Mouse (Mus musculus): ENCODE measurements around the gene Pip5k1b.

The Pip5k1b gene

DNA sequence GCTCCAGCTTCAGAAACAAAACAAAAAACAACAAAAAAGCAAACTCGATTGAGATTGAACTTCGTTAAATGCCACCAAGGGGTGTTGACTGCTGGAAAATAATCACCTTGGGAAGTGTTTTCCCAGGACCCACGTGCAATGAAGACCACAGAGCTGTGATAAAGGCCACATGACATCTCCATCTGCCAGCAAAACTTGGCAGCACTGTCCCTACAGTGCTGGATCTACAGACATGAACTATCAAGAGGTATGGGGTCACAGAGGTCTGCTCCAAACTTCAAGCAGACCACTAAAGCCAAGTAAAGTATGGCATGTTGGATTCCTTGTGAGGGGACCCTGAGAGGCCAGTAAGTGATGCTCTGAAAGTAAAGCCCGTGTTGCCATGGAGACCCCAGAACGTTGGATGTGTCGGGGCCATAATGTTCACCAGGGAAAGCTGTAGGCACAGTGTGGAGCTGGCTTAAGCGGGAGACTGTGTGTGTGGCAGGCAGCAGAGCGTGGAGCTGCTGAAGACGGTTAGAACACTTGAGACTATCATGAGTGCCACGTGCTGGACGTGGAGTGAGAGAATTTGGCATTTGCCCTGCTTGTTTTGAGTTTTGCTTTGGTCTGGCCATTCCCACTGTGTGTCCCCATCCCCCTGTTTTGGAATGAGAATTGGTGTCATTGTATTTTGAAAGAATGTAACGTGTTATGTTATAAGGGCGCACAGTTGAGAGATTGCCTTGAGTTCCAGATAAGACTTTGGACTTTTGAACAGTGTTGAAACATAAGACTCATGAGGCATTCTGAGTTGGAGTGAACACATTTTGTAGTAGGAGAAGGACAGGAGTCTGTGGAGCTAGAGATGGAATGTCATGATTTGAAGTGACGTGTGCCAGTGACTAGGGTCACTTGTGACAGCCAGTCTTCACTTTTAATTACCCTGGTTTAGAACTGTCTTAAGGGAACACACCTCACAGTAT is 12.0 kb downstream of the Pip5k1b start:
- DNase-seq (ENCODE audit: low spot score): no peak

DNA sequence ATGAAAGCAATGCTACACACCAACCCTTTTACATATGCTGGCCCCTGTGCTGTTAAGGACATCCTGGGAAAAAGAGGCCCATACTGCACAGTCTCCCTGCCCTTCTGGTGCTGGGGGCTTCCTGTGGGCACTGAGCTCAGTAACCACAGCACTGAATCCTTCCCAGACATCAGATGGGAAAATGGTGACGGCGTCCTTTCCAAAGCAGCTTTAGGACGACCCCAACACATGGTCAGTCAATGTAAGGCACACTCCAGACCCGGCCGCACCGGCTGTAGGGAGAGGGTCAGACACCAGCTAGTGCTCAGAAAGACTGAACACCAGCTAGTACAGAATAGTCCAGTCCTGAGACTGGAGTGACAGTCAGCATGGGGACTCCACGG is 13.4 kb downstream of the Pip5k1b start:
- no peak for DNase-seq (ENCODE audit: low spot score)

DNA sequence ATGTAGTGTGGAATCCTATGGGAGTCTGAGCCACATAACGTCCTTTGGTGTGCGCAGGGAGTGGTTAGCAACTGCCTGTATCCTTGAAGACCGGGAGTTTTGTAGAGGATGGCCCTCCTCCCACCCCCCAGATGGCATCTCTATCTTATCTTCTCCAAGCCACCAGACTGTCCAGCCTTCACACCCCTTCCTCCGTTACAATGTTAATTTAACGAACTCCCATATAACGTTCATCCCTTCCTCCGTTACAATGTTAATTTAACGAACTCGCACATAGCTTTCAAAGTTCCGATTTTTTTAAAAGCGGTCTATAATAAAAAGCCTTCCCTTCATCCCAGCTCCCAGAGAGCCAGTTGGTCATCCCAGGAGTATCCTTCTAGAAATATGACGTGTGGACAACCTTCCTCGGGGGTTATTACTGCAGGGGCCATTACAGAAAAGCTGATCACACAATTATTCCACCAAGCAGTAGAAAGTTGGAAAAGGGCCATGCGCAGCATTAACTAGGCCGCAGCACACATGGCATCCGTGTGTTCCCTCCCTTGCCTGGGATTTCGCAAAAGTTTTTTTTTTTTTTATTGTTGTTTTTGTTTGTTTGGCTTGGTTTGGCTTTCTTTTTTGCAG is 13.9 kb downstream of the Pip5k1b start:
- no peak for DNase-seq (ENCODE audit: low spot score)

DNA sequence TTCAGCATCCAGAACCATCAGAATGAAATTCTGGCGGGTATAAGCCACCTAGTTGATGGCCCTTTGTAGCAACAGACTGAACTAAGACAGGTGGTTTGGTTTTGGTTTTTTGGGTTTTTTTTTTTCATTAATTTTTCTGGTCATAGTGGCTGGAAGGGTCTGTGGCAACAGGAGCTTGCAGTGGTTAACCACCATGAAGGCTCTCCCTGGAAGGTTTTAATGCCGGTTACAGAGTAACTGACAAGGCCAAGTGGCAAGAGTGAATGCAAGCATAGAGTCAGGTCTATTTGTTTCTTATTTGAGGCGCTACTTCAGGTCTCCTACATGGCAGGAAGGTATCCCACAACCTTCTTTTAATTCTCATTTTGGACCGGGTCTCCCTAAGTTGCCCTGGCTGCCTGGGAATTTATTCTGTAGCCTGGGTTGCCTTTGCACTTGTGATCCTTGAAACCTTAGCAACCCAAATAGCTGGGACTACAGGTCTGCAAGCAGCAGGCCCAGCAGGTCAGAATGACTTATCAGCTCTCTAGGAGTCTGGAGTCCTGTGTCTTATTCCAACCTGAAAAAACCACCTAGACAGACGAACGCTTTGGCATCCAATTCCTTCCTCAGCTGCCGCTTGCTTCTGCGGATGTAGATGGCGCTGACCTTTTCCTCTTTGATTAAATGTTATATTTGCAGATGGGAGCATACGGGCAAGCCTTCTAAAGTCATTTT is 14.6 kb downstream of the Pip5k1b start:
- no peak for DNase-seq (ENCODE audit: low spot score)

DNA sequence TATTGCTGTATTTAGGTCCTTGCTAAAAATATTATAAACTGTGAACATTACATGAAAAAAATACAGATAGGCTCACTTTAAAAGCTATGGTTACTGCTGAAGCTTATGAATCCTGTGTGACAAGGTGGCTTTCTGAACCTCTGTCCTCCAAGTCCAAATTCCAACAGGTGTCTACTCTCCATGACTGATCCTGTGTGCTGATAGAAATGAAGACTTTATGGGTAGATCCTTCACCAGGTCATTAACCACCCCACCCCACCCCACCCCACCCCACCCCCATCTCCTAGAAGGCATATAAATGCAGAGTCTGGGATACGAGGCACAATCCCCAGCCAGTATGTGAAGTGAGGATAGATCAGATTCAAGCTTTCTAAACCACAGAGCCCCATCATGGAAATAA is 16.6 kb downstream of the Pip5k1b start:
- no peak for DNase-seq (ENCODE audit: low spot score)

DNA sequence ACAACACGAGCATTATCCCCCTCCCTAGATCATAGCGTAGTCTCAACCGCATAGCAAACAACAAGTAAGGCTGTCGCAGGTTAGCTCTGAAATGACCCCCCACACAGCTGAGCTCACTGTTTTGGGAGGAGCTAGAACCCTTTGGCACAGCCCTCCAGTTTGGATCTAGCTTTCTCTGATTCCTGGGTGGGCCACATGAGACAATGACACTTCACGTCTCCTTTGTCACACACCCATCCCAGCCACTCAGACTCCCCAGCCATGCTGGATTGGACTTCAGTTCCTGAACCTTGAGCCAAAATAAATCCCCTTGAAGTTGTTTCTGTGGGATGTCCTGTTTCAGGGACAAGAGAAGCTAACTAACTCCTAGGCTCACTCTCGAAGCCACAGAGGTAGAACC is 17.5 kb downstream of the Pip5k1b start:
- DNase-seq (ENCODE audit: low spot score): no peak

DNA sequence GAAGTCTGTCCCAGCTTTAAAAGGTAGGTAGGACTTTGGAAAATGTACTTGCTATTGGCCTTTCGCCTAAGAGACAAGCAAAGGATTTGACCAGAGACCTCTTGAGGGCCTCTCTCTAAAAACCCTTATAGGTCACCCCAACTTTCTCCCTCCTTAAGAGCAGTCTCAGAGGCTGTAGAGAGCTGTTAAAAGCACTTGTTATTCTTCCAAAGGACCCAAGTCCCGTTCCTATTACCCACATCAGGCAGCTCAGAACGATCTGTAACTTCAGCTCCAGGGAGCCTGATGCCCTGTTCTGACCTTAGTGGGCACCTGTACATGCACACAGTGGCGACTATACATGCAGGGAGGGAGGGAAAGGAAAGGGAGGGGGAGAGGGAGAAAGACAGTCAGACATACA is 18.0 kb downstream of the Pip5k1b start:
- DNase-seq (ENCODE audit: low spot score): no peak

DNA sequence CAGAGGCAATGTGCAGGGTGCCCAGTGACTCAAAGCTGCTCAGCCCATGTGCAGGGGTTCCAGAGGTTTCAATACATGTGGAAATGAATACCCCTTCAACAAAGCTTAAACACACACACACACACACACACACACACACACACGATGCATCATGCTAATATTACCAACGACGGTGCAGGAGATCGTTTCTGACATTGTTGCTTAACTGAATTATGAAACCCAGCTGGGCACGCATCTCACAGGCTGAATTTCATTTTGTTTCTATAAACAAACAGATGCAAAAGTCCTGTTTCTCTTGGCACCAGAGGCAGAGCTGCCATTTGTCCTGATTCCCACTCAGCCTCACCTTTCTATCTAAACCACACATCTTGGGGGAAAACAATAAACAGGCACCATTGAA is 18.8 kb downstream of the Pip5k1b start:
- DNase-seq (ENCODE audit: low spot score): no peak

DNA sequence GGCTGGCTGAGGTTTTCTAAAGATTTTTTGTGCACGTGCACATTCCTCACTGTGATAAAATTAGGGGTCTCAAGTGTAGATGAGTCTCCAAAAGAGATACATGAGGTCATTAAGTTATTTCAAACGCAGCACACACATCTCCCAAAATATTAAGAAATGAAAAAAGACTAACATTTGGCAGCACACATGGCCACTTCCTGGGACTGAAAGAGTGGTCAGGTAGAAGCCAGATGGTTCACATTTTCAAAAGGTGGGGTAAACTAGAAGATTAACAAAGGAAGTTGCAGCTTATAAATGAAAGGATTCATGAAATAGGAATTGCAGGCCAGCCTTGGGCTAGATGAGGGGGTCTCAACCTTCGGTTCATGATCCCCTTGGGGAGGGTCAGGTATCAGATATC is 19.4 kb downstream of the Pip5k1b start:
- DNase-seq (ENCODE audit: low spot score): no peak

DNA sequence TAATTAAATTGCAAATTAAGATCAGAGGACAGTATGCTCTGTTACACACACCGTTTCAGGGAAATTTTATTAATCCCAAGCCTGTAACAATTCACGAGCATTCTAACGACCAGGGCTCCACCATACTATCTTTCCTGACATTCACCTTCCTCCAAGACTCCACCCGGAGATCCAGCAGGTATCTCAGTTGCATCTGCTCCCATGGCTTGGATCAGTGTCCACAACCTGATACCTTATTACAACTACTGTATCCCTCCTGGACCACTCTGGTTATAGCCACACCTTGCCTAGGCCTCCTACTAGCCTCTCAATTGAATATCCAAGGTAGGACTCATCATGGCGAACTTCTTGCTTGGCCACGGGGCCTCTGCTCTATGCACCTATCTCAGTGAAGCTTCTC is 20.5 kb downstream of the Pip5k1b start:
- no peak for DNase-seq (ENCODE audit: low spot score)

DNA sequence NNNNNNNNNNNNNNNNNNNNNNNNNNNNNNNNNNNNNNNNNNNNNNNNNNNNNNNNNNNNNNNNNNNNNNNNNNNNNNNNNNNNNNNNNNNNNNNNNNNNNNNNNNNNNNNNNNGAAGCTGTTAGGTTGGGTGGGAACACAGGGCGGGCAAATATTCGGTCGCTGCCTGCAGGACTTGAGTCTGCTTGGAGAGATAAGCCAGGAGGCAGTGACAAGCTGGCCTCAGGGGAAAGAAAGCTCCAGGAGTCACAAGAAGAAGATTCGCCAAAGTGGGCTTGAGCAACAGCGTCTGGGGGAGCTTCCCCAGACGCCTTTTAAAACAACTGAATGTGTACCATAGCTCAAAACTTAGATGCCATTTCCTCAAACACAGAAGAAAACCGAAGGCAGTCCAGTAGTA is 20.9 kb downstream of the Pip5k1b start:
- no peak for DNase-seq (ENCODE audit: low spot score)

DNA sequence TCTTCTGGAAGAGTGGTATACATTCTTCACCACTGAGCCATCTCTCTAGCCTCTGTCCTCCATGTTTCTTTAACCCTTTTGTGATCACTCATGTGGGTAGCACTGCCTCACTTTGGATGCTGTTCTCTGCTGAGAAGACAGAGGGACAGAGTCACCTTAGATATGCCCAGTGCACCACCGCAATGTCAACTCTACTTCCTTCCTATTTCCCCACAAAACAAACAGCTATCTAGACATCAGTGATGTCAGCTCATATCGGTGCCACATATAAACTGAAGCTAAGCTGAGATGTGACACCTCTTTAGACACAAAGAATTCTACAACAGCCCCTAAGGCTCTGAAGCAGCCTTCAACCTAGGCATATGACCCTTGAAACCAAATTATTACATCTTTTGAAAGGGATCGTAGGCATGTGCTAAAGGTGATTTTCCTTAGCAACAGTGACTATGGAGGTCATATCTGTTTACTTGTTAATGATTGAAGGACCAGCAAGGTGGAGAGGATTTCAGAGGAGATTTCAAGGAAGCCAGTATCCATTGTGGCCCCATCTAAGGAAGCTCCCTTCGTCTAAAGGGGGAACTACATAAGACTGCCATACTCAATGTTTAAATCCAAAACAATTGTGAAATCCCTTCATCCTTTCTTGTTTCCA is 26.6 kb downstream of the Pip5k1b start:
- DNase-seq (ENCODE audit: low spot score): no peak

DNA sequence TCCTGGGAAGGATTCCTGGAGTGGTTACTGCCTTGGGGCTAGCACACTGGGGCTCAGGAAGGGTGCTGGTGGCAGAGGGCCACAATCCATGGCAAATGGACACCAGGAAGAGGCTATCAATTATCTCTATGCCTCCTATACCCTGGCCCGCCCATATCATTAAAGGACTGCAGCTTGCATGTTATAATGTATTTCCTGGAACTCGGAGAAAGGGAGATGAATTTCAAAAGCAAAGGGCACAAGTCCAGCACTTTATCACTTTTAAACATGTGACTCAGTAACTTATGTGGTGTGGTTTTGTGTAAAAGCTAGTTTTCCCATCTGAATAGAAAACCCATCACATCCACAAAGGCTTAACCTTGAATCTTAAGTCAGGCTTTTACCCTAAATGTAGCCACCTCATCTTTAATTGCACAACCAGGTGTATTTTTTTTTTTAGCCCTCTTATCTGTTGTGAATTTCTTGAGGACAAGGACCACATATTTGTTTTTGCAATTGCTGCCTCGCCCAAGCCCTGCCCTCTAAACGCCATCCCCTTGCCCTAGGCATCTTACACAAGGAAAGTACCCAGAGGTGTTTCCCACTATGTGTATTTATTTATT is 27.4 kb downstream of the Pip5k1b start:
- DNase-seq (ENCODE audit: low spot score): no peak

DNA sequence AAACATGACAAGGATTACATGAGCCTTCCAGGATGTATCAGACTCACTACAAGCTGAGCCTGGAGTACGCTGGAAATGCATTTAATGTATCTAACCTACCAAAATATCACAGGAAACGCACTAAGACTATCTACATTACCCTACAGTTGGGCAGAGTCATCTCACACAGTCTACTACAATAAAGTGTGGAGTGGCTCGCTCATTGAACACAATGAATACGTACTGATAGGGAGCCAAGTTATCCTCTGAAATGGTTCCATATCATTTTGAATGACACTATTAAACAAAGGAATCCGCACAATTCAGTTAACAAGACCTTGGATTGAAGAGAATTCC is 28.1 kb downstream of the Pip5k1b start:
- no peak for DNase-seq (ENCODE audit: low spot score)

DNA sequence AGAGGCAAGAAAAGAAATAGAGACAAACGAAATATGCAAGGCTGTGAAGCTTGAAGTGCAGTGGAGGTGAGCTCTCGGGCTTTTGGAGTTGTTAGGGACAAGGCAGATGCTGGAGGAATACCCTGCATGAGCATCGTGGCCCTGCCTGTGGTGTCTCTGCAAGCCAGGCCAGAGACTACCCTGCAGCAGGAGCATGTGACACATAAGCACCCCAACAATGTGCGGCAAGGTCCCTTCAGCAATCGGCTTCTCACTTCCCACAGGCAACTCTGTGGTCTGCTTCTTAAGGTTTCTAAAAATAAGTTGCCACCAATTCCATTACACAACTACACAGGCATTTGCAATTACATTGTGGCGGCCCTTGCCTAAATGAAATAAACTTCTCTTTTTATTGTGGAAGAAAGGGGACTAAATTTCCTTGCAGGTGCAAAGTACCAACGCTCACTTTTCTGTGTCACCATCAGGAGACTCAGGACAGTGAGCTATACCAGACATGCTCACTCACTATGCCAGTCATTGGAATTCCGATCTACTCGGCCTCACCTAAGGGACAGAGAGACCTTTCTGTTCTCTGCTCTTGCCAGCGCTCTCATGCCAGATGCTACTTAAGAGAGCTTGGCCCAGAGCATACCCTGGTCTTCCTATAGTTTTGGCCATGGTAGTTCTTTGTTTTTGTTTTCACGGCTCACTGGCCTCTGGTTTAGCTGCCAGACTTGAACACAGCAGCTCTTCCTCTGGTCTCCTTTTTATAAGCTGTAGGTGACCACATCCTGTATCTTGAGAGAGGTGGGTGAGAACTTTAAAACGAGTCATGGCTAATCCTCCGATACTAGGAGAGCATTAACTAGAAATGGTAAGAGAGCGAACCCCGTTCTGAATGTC is 28.7 kb downstream of the Pip5k1b start:
- DNase-seq (ENCODE audit: low spot score): no peak

DNA sequence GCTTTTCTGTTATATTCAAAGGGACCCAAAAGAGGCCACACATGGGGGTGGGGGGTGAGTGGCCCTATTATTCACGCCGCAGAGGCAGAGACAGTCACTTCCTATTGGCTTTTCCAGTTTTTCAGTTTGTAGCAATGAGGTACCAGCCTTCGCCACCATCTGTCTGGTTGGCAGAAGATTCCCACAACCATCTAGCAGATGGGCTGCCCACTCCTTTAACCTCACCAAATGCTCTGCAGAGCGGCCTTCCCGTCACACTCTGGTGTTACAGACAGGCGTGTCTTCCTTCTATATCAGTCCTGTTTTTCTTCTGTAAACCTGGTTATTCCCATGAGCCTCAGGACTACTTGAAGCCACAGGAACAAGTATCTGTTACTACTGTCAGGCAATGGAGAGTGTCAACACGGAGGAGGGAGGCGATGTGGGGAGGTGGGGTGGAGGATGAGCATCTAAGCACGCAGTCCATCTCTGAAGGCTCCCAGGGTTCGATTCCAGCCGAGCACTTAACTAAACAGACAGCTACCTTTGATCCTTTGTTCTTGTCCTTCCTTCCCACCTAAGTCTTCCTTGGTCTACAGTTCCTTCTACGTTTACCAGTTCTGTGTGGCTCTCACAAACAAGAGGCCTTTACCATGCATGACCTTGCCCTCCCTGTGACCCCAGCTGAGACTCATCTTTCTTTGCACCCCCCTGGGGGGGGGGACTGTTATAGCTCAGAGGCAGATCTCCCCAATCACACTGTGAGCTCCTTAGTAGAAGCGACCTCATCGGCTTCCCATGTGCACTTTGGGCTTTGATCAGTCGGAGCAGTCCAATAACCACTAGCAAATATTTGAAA is 32.0 kb downstream of the Pip5k1b start:
- no peak for DNase-seq (ENCODE audit: low spot score)

DNA sequence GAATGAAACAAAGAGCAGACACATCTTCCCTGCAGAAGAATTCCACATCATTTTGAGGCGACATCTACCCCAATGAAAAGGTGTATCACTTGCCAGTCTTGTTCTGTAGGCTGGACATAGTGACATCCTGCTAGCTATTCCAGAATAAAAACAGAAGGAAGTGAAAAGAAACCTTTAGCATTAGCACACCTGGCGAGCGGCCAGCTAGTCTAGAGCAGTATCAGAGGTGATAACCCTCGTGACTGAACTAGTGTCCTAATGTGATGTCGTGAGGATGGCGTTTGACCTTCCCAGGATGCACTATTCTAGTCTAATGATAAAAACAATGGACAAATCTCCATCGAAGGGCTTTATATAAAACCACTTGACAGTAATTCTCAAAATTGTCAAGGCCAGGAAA is 33.7 kb downstream of the Pip5k1b start:
- no peak for DNase-seq (ENCODE audit: low spot score)

DNA sequence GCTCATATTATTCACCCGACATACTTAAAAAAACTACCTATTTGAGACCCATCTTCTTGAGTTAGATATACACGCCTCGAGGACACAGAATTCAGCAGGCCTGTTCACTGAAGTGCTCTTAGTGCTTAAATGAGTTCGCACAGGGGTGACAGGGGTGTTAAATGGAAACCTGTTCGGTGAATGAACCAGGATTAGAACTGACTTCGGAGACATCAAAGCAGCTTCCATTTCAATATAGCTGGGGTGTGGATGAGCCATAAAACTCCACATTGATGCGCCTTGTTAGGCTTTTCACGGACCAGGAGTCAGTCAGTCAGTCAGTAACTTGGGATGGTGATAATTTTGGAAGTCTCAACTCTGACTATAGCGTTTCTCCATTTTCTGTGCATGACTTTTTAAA is 34.5 kb downstream of the Pip5k1b start:
- DNase-seq (ENCODE audit: low spot score): no peak

DNA sequence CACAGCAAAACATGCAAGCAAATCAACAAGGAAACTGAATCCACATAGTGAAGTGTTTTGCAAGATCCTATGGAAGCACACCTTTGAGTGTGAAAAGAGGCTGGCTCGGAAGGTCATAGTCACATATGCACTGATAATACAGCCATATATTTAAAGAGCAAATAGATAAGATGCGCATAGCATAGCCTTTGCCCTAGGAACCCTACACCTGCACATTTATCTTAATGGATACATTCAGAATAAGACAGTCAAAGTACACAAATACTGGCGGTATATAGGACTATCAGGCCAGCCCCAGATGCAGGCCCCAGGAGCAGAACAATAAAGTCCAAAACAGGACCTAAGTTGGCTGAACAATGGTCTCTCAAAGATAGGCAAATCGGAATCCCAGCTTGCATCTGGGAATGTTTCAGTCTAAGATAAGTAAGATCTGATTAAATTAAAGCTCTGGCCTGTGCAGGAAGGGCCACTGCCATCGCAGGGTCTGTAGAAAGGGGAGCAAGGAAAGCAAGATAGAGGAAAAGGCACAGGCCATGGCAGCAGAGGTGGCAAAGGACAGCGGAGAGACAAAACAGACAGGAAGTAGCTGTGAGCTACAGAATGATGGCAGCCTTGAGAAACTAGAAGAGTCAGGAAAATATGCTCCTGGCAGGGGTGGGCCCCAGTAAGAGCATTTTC is 35.8 kb downstream of the Pip5k1b start:
- DNase-seq (ENCODE audit: low spot score): no peak

DNA sequence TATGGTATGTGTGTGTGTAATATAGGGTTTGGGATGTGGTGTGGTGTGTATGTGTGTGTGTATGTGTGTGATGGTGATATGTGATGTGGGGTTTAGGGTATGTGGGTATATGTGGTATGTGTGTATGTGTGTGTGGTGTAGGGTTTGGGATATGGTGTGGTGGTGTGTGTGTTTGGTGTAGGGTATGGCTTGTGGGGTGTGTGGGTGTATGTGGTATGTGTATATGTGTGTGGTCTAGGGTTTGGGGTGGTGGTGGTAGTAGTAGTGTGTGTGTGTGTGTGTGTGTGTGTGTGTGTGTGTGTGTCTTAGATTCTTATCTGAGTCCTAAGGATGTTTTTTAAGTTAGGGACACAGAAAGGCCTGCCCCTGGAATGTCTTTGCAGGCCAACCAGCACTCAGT is 37.3 kb downstream of the Pip5k1b start:
- no peak for DNase-seq (ENCODE audit: low spot score)

All from ovary, postnatal 10 days (tissue).